Mouse (Mus musculus) midbrain, embryonic 12.5 days (tissue): ENCODE measurements around the gene Plekhh2. TPM values are rescaled to one million over a fixed set of nuclear protein-coding genes. Genes with fewer than 3 reads are reported as not detected.
"Not testable (repeated sequence)": the region's sequence is repeated elsewhere in the genome, so short reads cannot be mapped to it uniquely, and the experiment has no call there.

Experiments
- ATAC-seq: fragments of 200-750 bp; cut with Nextera tagmentation; 2 replicates; pipeline ENCODE4 v1.8.0; 2017; ENCODE audit warnings: low read depth, moderate TSS enrichment, moderate library complexity; ENCODE audit not compliant: low FRiP score
- H3K27ac ChIP-seq: fragments of 300-500 bp; sonication (generic); replicated peaks from 2 replicates; pipeline ENCODE4 v1.5.1; 2016; ENCODE audit warnings: mild to moderate bottlenecking
- H3K27me3 ChIP-seq: fragments of 300-500 bp; sonication (generic); 2 replicates; pipeline ENCODE4 v1.6.1; 2016; ENCODE audit warnings: mild to moderate bottlenecking
- H3K36me3 ChIP-seq: fragments of 300-500 bp; sonication (generic); 2 replicates; pipeline ENCODE4 v1.6.1; 2016
- H3K4me1 ChIP-seq: fragments of 300-500 bp; sonication (generic); 2 replicates; pipeline ENCODE4 v1.6.1; 2016
- H3K4me2 ChIP-seq: fragments of 300-500 bp; sonication (generic); replicated peaks from 2 replicates; pipeline ENCODE4 v1.6.1; 2016; ENCODE audit warnings: mild to moderate bottlenecking, moderate library complexity
- H3K4me3 ChIP-seq: fragments of 300-500 bp; sonication (generic); 2 replicates; pipeline ENCODE4 v1.5.1; 2016; ENCODE audit warnings: mild to moderate bottlenecking
- H3K9ac ChIP-seq: fragments of 300-500 bp; sonication (generic); replicated peaks from 2 replicates; pipeline ENCODE4 v1.6.1; 2016; ENCODE audit warnings: mild to moderate bottlenecking, moderate library complexity
- H3K9me3 ChIP-seq: fragments of 300-500 bp; sonication (generic); 2 replicates; pipeline ENCODE4 v1.6.1; 2016; ENCODE audit warnings: mild to moderate bottlenecking
- WGBS: fragments of 180-500 bp; shearing (Covaris S2); methylation state at CpG from one replicate; pipeline ENCODE4 v1.1.7; 2016; 5-methylcytosine and 5-hydroxymethylcytosine counted together
- polyA plus RNA-seq: library from polyadenylated mRNA; unstranded; fragments of >200 nt; fragmentation: Nextera tagmentation; extraction: Ambion mirVana; gene quantifications from 2 replicates; pipeline ENCODE4 v1.2.1, GENCODE M21; 2016

Plekhh2 gene
- polyA plus RNA-seq, 1 experiment from 2014 or later, result 3.2 TPM

- no peaks in the 10 kb centered on the region for H3K36me3 ChIP-seq
- H3K4me3 ChIP-seq, result no peak overlapping the region
- H3K27ac ChIP-seq, result peak overlapping the region; percentile 81
- no peaks in the 10 kb centered on the region for H3K9me3 ChIP-seq
- H3K27me3 ChIP-seq, result peaks cover 4% of the 10 kb centered on the region
- peaks cover 22% of the 10 kb centered on the region for H3K4me1 ChIP-seq
- no peak overlapping the region for H3K9ac ChIP-seq
- WGBS, result 20% methylated on average over 5 of the region's 5 CpGs
- H3K4me2 ChIP-seq, result no peak overlapping the region
- peak; percentile 29 for ATAC-seq
Measured at GRCm38 (mm10) chr17:84552230-84552629, 40.5 kb downstream of the Plekhh2 start.

- H3K27ac ChIP-seq, H3K9me3 ChIP-seq, H3K9ac ChIP-seq, H3K4me3 ChIP-seq, H3K27me3 ChIP-seq, ATAC-seq, H3K36me3 ChIP-seq, H3K4me2 ChIP-seq: not testable (repeated sequence)
- H3K4me1 ChIP-seq, result peaks cover 15% of the 10 kb centered on the region
Measured at GRCm38 (mm10) chr17:84564264-84564663, 52.6 kb downstream of the Plekhh2 start.

DNA sequence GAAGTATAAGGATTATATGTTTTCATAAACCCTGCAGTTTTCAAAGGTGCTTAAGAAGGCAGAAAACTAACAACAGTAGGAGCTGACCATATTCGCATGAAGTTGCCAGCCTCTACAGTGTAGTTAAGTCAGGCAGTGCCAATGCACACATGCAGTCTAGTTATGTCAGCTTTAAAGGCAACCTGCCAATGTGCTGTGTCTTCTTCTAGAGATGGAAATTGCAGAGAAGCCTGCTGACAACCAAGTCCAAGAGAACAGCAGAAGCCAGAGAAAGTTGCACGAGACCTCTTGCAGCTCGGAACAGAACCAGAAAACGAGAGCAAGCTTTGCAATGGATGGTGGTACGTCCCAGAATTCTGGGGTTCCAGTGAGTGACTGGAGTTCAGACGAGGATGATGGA, 54.1 kb downstream of the Plekhh2 start:
- H3K4me1 ChIP-seq, result peaks cover 15% of the 10 kb centered on the region
- H3K4me3 ChIP-seq, result no peak overlapping the region
- WGBS, result 96% methylated on average over 6 of the region's 6 CpGs
- H3K9ac ChIP-seq, result no peak overlapping the region
- no peak overlapping the region for H3K27ac ChIP-seq
- no peak overlapping the region for H3K4me2 ChIP-seq
- H3K27me3 ChIP-seq, result no peaks in the 10 kb centered on the region
- no peaks in the 10 kb centered on the region for H3K9me3 ChIP-seq
- ATAC-seq, result no peak
- H3K36me3 ChIP-seq, result 0 out of 2 replicates have a peak, but pooled peaks cover 3% of the 10 kb centered on the region

DNA sequence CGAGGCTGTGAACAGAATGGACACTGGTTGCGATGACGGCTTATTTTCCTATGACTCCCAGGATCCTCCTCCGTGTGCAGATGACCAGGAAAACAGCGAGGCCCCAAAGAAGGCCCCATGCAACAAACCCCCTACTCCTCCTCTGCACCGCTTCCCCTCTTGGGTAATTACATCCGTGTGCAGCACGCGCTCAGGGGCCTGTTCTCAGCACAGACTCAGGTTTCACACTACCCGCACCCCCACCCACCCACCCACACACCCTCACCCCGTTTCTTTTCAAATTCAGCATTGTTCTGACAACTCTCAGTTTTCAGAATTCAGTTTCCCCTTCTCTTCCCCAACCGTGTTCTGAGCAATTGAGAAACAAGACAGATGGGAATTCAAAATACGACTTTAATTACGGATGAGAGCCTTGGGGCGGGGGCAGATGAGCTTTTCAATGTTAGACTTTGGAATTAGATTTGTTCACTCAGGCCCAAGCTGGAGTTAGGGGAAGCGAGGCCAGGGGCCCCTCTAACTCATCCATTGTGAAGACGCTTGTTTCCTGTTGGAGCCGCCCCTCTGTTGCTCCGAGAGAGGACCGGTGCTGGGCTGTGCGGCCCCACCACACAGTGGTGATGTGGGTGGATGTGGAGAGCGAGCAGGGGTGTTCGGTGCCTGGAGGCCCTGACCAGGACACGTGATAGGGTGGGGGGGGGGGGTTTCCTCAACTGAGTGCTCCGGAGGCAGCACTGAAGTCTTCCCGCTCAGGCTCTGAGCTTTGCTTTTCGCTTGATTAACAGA, 55.3 kb downstream of the Plekhh2 start:
- H3K4me2 ChIP-seq, result peak overlapping the region; percentile 19; the same call in 1 of the 2 replicates

DNA sequence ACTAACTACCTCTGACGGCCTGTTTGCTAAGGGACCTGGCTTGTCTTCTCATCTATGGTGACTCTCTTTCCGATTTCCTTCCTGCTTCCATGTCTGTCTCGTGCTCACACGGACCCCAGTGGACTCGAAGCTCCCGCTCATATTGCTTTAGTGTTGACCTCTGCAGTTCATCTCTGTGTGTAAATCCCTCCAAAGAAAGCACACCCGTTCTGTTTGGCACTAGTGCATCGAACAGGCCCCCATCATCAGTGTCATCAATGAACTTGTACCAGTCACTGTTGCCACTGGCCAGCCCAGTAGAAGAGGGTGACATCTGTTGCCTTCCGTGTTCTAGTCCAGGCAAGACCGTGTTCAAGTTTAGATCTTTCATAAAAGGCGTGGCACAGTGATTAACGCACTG, 57.1 kb downstream of the Plekhh2 start:
- ATAC-seq, result no peak
- Histone ChIP-seq H3K9ac (no peak overlapping the region), H3K9me3 (no peaks in the 10 kb centered on the region), H3K27ac (no peak overlapping the region), H3K36me3 (0 out of 2 replicates have a peak, but pooled peaks cover 3% of the 10 kb centered on the region), H3K4me1 (peaks cover 15% of the 10 kb centered on the region), H3K4me2 (no peak overlapping the region), H3K4me3 (no peak overlapping the region), H3K27me3 (no peaks in the 10 kb centered on the region)
- 95% methylated on average over 12 of the region's 12 CpGs for WGBS

More for the DNA sequence above, 55.3 kb downstream of the Plekhh2 start:
- WGBS, result 48% methylated on average over 27 of the region's 27 CpGs
- H3K27me3 ChIP-seq, result no peaks in the 10 kb centered on the region
- H3K4me1 ChIP-seq, result peaks cover 15% of the 10 kb centered on the region
- no peak overlapping the region for H3K27ac ChIP-seq
- H3K9ac ChIP-seq, result no peak overlapping the region
- peak; percentile 56 for ATAC-seq
- 0 out of 2 replicates have a peak, but pooled peaks cover 3% of the 10 kb centered on the region for H3K36me3 ChIP-seq
- H3K9me3 ChIP-seq, result no peaks in the 10 kb centered on the region
- H3K4me3 ChIP-seq, result no peak overlapping the region

DNA sequence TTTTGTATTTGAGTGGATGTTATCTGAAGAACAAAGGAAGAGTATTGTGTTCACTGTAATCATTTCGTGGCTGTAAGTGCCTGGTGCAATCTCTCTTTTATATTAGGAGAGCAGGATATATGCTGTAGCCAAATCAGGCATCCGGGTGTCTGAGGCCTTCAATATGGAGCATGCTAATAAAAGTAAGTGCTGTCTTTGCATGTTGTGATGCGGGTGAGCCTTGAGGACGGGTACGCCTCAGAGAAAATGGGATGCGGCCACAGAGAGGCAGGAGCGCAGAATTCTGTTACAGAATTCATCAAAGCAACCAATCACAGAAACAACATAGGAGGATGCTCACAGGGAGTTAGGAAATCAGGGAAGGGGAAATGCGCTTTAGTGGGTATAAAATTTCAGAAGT, 58.1 kb downstream of the Plekhh2 start:
- 81% methylated on average over 8 of the region's 8 CpGs for WGBS
- no peak overlapping the region for H3K4me2 ChIP-seq
- ATAC-seq, result no peak

DNA sequence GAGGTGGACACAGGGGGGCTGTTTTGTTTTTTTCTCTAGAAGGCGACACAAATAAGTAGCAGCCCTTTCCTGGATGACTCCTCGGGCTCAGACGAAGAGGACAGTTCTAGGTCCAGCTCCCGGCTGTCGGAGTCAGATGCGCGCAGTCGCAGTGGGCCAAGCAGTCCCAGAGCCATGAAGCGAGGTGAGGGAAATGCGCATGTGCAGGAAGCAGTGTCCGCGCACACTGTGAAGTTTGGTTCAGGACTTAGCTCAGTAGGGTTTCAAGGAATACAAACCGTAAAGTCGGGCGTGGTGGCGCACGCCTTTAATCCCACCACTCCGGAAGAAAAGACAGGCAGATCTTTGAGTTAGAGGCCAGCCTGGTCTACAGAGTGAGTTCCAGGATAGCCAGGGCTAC, 59.9 kb downstream of the Plekhh2 start:
- Histone ChIP-seq H3K4me3 (no peak overlapping the region), H3K9me3 (no peaks in the 10 kb centered on the region), H3K27me3 (no peaks in the 10 kb centered on the region), H3K4me1 (peaks cover 12% of the 10 kb centered on the region), H3K4me2 (no peak overlapping the region), H3K9ac (no peak overlapping the region), H3K27ac (no peak overlapping the region), H3K36me3 (no peaks in the 10 kb centered on the region)
- 67% methylated on average over 18 of the region's 18 CpGs for WGBS
- ATAC-seq, result no peak

More for the DNA sequence above, 58.1 kb downstream of the Plekhh2 start:
- H3K27ac ChIP-seq, result no peak overlapping the region
- H3K9me3 ChIP-seq, result no peaks in the 10 kb centered on the region
- H3K9ac ChIP-seq, result no peak overlapping the region
- no peak overlapping the region for H3K4me3 ChIP-seq
- H3K27me3 ChIP-seq, result no peaks in the 10 kb centered on the region
- peaks cover 15% of the 10 kb centered on the region for H3K4me1 ChIP-seq
- H3K36me3 ChIP-seq, result no peaks in the 10 kb centered on the region

DNA sequence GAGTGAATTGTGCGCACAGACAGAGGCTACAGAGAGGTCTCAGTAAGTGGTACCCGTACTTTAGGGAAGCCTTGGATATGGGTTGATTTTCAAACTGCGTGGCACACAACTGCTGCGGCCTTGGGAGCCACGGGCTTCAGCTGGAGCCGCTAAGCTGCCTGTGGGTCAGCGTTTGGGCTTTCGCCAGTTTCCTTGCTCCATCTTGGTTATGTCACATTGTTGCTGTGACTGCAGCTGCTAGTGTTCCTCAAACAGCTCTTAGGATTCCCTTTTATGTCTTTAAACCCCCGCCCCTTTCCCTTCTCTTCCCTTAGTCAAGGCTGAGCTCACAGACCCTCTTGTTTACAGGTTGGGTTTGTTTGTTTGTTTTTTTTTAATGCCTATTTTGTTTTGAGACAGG, 61.6 kb downstream of the Plekhh2 start:
- Histone ChIP-seq H3K4me3 (no peak overlapping the region), H3K9me3 (no peaks in the 10 kb centered on the region), H3K27me3 (no peaks in the 10 kb centered on the region), H3K36me3 (no peaks in the 10 kb centered on the region), H3K4me1 (no peaks in the 10 kb centered on the region), H3K4me2 (no peak overlapping the region), H3K9ac (no peak overlapping the region), H3K27ac (no peak overlapping the region)
- no peak for ATAC-seq
- WGBS, result 97% methylated on average over 9 of the region's 9 CpGs

DNA sequence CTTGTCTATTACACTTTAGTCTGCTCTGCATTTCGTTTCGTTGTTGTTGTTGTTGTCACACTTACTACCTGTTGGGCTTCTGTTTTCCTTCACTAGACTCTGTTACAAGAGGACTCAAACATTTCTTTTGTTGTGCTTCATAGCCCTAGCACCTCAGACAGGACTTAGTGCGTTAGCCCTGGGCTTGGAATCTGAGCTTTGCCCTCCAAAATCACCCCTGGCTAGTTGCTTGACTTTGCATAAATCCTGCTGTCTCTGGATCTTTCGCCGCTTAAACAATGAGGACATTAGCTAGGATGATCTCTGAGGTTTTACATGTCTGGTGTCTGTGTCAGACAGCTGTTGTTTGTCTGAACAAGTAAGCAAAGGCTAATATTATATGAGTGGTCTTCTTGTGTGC, 62.2 kb downstream of the Plekhh2 start:
- 86% methylated on average over 5 of the region's 5 CpGs for WGBS
- H3K27ac ChIP-seq, result no peak overlapping the region
- no peaks in the 10 kb centered on the region for H3K9me3 ChIP-seq
- no peaks in the 10 kb centered on the region for H3K36me3 ChIP-seq
- no peaks in the 10 kb centered on the region for H3K4me1 ChIP-seq
- H3K9ac ChIP-seq, result no peak overlapping the region
- H3K4me3 ChIP-seq, result no peak overlapping the region
- no peak for ATAC-seq
- H3K4me2 ChIP-seq, result no peak overlapping the region
- no peaks in the 10 kb centered on the region for H3K27me3 ChIP-seq

DNA sequence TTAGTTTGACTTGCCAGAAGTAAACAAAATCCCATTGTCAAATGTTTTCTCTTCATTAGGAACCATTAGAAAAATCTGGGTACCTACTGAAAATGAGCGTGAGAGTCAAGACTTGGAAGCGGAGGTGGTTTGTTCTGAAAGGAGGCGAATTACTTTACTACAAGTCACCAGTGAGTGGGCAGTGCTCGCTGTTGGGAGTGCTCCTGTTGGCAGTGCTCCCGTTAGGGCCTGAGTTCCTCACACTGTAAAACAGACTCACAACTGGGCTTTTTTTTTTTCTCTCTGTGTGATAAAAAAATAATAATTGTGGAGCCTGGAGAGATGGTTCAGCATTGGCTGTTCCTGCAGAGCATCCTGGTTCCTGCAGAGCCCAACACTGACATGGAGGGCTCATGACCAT, 63.4 kb downstream of the Plekhh2 start:
- H3K27ac ChIP-seq, result no peak overlapping the region
- H3K4me2 ChIP-seq, result no peak overlapping the region
- 94% methylated on average over 5 of the region's 5 CpGs for WGBS
- H3K4me1 ChIP-seq, result no peaks in the 10 kb centered on the region
- no peak overlapping the region for H3K9ac ChIP-seq
- no peak for ATAC-seq
- H3K27me3 ChIP-seq, result no peaks in the 10 kb centered on the region
- no peaks in the 10 kb centered on the region for H3K9me3 ChIP-seq
- no peak overlapping the region for H3K4me3 ChIP-seq
- no peaks in the 10 kb centered on the region for H3K36me3 ChIP-seq

DNA sequence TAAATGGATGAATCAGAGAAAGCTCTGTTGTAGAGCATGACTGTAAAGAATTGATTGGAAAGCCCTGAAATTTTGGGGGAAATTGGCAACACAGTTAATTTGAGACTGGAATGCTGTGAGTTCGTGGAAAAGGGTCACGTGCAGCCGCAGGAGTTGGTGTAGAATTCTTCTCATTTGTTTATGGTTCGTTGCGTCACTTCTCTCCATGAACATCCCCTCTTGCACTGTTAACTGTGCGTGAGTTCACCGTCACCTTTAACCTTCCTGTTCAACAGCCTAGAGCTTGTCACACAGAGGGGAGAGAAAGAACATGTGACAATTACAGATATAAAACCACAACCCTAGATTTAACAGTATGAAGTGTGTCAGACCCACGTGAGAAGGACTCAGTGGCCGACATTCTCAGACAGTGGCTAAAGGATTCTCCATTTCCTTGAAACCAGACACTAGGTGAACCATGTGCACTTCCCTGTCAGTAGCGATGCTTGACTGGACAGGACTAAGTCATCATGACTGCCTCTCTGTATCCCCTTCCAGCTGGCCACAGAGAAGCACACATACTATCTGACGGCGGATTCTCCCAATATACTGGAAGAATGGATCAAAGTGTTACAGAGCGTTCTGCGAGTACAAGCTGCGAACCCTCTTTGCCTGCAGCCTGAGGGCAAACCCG, 65.1 kb downstream of the Plekhh2 start:
- H3K4me1 ChIP-seq, result no peaks in the 10 kb centered on the region
- H3K4me3 ChIP-seq, result no peak overlapping the region
- H3K4me2 ChIP-seq, result no peak overlapping the region
- H3K27me3 ChIP-seq, result no peaks in the 10 kb centered on the region
- ATAC-seq, result no peak
- no peaks in the 10 kb centered on the region for H3K9me3 ChIP-seq
- WGBS, result 83% methylated on average over 16 of the region's 16 CpGs
- no peaks in the 10 kb centered on the region for H3K36me3 ChIP-seq
- H3K9ac ChIP-seq, result no peak overlapping the region
- H3K27ac ChIP-seq, result no peak overlapping the region

- no peak for ATAC-seq
Measured at GRCm38 (mm10) chr17:84579249-84579648, 67.6 kb downstream of the Plekhh2 start.

More at GRCm38 (mm10) chr17:84579249-84579648, 67.6 kb downstream of the Plekhh2 start:
- Histone ChIP-seq H3K27me3 (no peaks in the 10 kb centered on the region), H3K27ac (no peak overlapping the region), H3K4me2 (no peak overlapping the region), H3K9me3 (no peaks in the 10 kb centered on the region), H3K4me3 (no peak overlapping the region), H3K9ac (no peak overlapping the region), H3K36me3 (no peaks in the 10 kb centered on the region), H3K4me1 (no peaks in the 10 kb centered on the region)
- 87% methylated on average over 8 of the region's 8 CpGs for WGBS
